Mouse (Mus musculus) liver, adult 2 months (tissue): ENCODE data around the gene Tbc1d22a.

ENCODE experiments used
- CTCF ChIP-seq: fragments of 200-500 bp; IDR thresholded peaks from 2 replicates; pipeline ENCODE4 v1.5.1; 2011; ENCODE audit warnings: low read depth, low read length, control low read depth
- POLR2A ChIP-seq: fragments of 200-500 bp; IDR thresholded peaks from 2 replicates; pipeline ENCODE4 v1.6.1; 2011; ENCODE audit warnings: low read length, control low read depth; ENCODE audit not compliant: insufficient read depth; ENCODE audit errors: extremely low read depth

DNA sequence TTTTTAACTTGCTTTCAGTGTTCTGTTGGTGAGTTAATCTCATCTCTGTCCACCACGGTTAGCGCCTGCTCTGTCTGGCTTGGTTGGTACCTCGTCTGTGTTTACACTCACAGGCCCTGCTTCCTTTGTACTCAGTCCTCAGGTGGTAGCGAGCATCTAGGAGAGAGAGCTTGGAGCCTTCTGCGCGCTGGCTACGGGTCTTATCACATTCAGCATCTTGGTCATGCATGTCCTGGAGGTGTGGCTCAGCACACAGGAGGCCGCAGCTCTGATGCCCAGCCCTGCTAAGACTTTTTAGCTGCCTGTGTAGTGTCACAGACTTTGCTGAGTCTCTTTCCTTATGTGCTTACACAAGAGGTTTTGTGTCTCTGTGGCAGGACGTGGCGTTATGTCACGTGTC is 15.4 kb downstream of the Tbc1d22a start:
- no peak for TF ChIP-seq POLR2A
- no peak for TF ChIP-seq CTCF
